ENCODE assay signal across 8 mouse cellular contexts in genomic region chr8:95433124-95433523, GRCm38 (mm10). TPM values are rescaled to one million over a fixed set of nuclear protein-coding genes. Genes with fewer than 3 reads are reported as not detected.
DNase-seq lines count a peak whose midpoint lies in the region; ATAC-seq lines count a peak whose summit lies in the region.

No protein-coding gene starts in this region.

- 31% methylated on average over 4 of the region's 4 CpGs for WGBS in heart, embryonic 15.5 days
- 80% methylated on average over 4 of the region's 4 CpGs for WGBS in embryonic facial prominence, embryonic 10.5 days
- WGBS in hindbrain, embryonic 14.5 days = 66% methylated on average over 4 of the region's 4 CpGs
- 64% methylated on average over 4 of the region's 4 CpGs for WGBS in midbrain, embryonic 15.5 days

- H3K27me3 ChIP-seq in heart, embryonic 15.5 days = no peaks in the 10 kb centered on the region
- no peaks in the 10 kb centered on the region for H3K27me3 ChIP-seq in embryonic facial prominence, embryonic 10.5 days (replicated peaks; ENCODE audit: low read depth, poor library complexity, severe bottlenecking)
- no peaks in the 10 kb centered on the region for H3K27me3 ChIP-seq in hindbrain, embryonic 14.5 days (ENCODE audit: control insufficient read depth, insufficient read depth, low read length)
- H3K27me3 ChIP-seq in midbrain, embryonic 15.5 days (replicated peaks) = no peaks in the 10 kb centered on the region

- peak overlapping the region; percentile 95 for H3K27ac ChIP-seq in heart, embryonic 15.5 days
- H3K27ac ChIP-seq in embryonic facial prominence, embryonic 10.5 days (replicated peaks) = no peak overlapping the region
- no peak overlapping the region for H3K27ac ChIP-seq in hindbrain, embryonic 14.5 days
- H3K27ac ChIP-seq in midbrain, embryonic 15.5 days = no peak overlapping the region

- intact Hi-C loops in heart, postnatal 10 days (cut with DNase I) = loop anchor here (10.0 kb wide), 1 partner anchor 262 kb away; no protein-coding TSS in a partner anchor
- intact Hi-C loops in left cerebral cortex, postnatal 14 days (cut with DNase I) = loop anchor here (10.0 kb wide), 1 partner anchor 262 kb away; no protein-coding TSS in a partner anchor

- H3K4me1 ChIP-seq in heart, embryonic 15.5 days (replicated peaks) = peaks cover 59% of the 10 kb centered on the region
- peaks cover 46% of the 10 kb centered on the region for H3K4me1 ChIP-seq in embryonic facial prominence, embryonic 10.5 days
- peaks cover 54% of the 10 kb centered on the region for H3K4me1 ChIP-seq in hindbrain, embryonic 14.5 days (replicated peaks; ENCODE audit: control insufficient read depth, insufficient read depth, low read length)
- peaks cover 57% of the 10 kb centered on the region for H3K4me1 ChIP-seq in midbrain, embryonic 15.5 days

- ATAC-seq in heart, embryonic 15.5 days (replicated peaks; ENCODE audit: insufficient number of reproducible peaks, insufficient read depth, low FRiP score, low read depth) = no peak
- ATAC-seq in hindbrain, embryonic 14.5 days (ENCODE audit: low FRiP score) = no peak
- ATAC-seq in midbrain, embryonic 15.5 days (replicated peaks) = no peak
- no peak for ATAC-seq in megakaryocyte-erythroid progenitor cell, adult 5-6 weeks (replicated peaks; ENCODE audit: low FRiP score, low TSS enrichment, poor library complexity, severe bottlenecking)

- peak overlapping the region; percentile 92 for H3K9ac ChIP-seq in heart, embryonic 15.5 days
- H3K9ac ChIP-seq in hindbrain, embryonic 14.5 days = peak overlapping the region; percentile 84
- peak overlapping the region; percentile 80 for H3K9ac ChIP-seq in midbrain, embryonic 15.5 days

- peak overlapping the region; percentile 74 for H3K4me2 ChIP-seq in heart, embryonic 15.5 days
- H3K4me2 ChIP-seq in hindbrain, embryonic 14.5 days (replicated peaks) = peak overlapping the region; percentile 96
- H3K4me2 ChIP-seq in midbrain, embryonic 15.5 days = peak overlapping the region; percentile 64

- peak overlapping the region; percentile 81 for H3K4me3 ChIP-seq in heart, embryonic 15.5 days
- peak overlapping the region; percentile 91 for H3K4me3 ChIP-seq in embryonic facial prominence, embryonic 10.5 days
- H3K4me3 ChIP-seq in hindbrain, embryonic 14.5 days (replicated peaks; ENCODE audit: low read length) = peak overlapping the region; percentile 83
- peak overlapping the region; percentile 72 for H3K4me3 ChIP-seq in midbrain, embryonic 15.5 days

- H3K36me3 ChIP-seq in heart, embryonic 15.5 days = no peaks in the 10 kb centered on the region
- H3K36me3 ChIP-seq in embryonic facial prominence, embryonic 10.5 days (replicated peaks) = no peaks in the 10 kb centered on the region; the same call in none of the 2 replicates
- no peaks in the 10 kb centered on the region for H3K36me3 ChIP-seq in hindbrain, embryonic 14.5 days (replicated peaks; ENCODE audit: control insufficient read depth, insufficient read depth)
- no peaks in the 10 kb centered on the region for H3K36me3 ChIP-seq in midbrain, embryonic 15.5 days (replicated peaks)

- no peak for DNase-seq in heart, postnatal 10 days
- DNase-seq in embryonic facial prominence, embryonic 10.5 days (ENCODE audit: low spot score) = no peak
- DNase-seq in hindbrain, embryonic 14.5 days (ENCODE audit: low spot score) = no peak
- DNase-seq in left cerebral cortex, postnatal 14 days (ENCODE audit: low spot score in 2 of 2) = no peak
- DNase-seq in layer of hippocampus, postnatal 14 days (ENCODE audit: low spot score in 2 of 2) = no peak

- no peaks in the 10 kb centered on the region for H3K9me3 ChIP-seq in heart, embryonic 15.5 days (replicated peaks)
- H3K9me3 ChIP-seq in embryonic facial prominence, embryonic 10.5 days = no peaks in the 10 kb centered on the region
- H3K9me3 ChIP-seq in hindbrain, embryonic 14.5 days (ENCODE audit: control insufficient read depth, low read length) = no peaks in the 10 kb centered on the region
- H3K9me3 ChIP-seq in midbrain, embryonic 15.5 days = no peaks in the 10 kb centered on the region

RNA-seq across cellular contexts. Expression of gene Cfap20, which starts 1.5 kb away (rescaled TPM):
- polyA plus RNA-seq in heart, embryonic 15.5 days (2015; fragmentation: Nextera tagmentation; extraction: Ambion mirVana) = 146 and 147 TPM in 2 replicates
- total RNA-seq in heart, postnatal 10 days (2021) = 10 to 100 TPM; 42.7 to 57.6 TPM
- polyA plus RNA-seq in embryonic facial prominence, embryonic 10.5 days (2016; fragmentation: Nextera tagmentation; extraction: Ambion mirVana) = 141 and 148 TPM in 2 replicates
- 128 and 139 TPM in 2 replicates for polyA plus RNA-seq in hindbrain, embryonic 14.5 days (2014; fragmentation: Nextera tagmentation; extraction: Ambion mirVana)
- polyA plus RNA-seq in midbrain, embryonic 15.5 days (2015; fragmentation: Nextera tagmentation; extraction: Ambion mirVana) = 120 and 121 TPM in 2 replicates
- 53.9 and 69.9 TPM in 2 replicates for total RNA-seq in megakaryocyte-erythroid progenitor cell, adult 5-6 weeks (2014; fragmentation: Nextera tagmentation)
- total RNA-seq in megakaryocyte-erythroid progenitor cell, adult 5-6 weeks (2017) = 64.6 and 71.3 TPM in 2 replicates
- total RNA-seq in left cerebral cortex, postnatal 14 days (2021) = 10 to 100 TPM; 64.9 to 65.9 TPM
- 10 to 100 TPM; 58.5 to 62.5 TPM for total RNA-seq in layer of hippocampus, postnatal 14 days (2021)

RNA-seq across cellular contexts. Expression of gene Csnk2a2, which starts 56.7 kb away (rescaled TPM):
- 4.8 and 6.4 TPM in 2 replicates for polyA plus RNA-seq in heart, embryonic 15.5 days (2015; fragmentation: Nextera tagmentation; extraction: Ambion mirVana)
- total RNA-seq in heart, postnatal 10 days (2021) = 10 to 100 TPM; 44.3 to 44.7 TPM
- 12.6 and 15.2 TPM in 2 replicates for polyA plus RNA-seq in embryonic facial prominence, embryonic 10.5 days (2016; fragmentation: Nextera tagmentation; extraction: Ambion mirVana)
- polyA plus RNA-seq in hindbrain, embryonic 14.5 days (2014; fragmentation: Nextera tagmentation; extraction: Ambion mirVana) = 15.8 and 16.1 TPM in 2 replicates
- 9.8 and 10.2 TPM in 2 replicates for polyA plus RNA-seq in midbrain, embryonic 15.5 days (2015; fragmentation: Nextera tagmentation; extraction: Ambion mirVana)
- 60.1 and 77.7 TPM in 2 replicates for total RNA-seq in megakaryocyte-erythroid progenitor cell, adult 5-6 weeks (2014; fragmentation: Nextera tagmentation)
- total RNA-seq in megakaryocyte-erythroid progenitor cell, adult 5-6 weeks (2017) = 32.9 and 43.0 TPM in 2 replicates
- 10 to 100 TPM; 83.1 to 91.0 TPM for total RNA-seq in left cerebral cortex, postnatal 14 days (2021)
- total RNA-seq in layer of hippocampus, postnatal 14 days (2021) = 10 to 100 TPM; 77.4 to 79.8 TPM
